Mouse (Mus musculus) intestine, postnatal 0 days (tissue): Measurements from ENCODE around the gene Coro2a. TPM values are rescaled to one million over a fixed set of nuclear protein-coding genes. Genes with fewer than 3 reads are reported as not detected.

ENCODE experiments used
- ATAC-seq: fragments of 200-750 bp; cut with Nextera tagmentation; 2 replicates; pipeline ENCODE4 v1.8.0; 2017; ENCODE audit warnings: mild to moderate bottlenecking, moderate TSS enrichment, moderate library complexity
- H3K27ac ChIP-seq: fragments of 300-500 bp; sonication (generic); 2 replicates; pipeline ENCODE4 v1.5.1; 2014; ENCODE audit warnings: mild to moderate bottlenecking, low read depth, low read length, moderate library complexity
- H3K27me3 ChIP-seq: fragments of 300-500 bp; sonication (generic); replicated peaks from 2 replicates; pipeline ENCODE4 v1.6.1; 2014; ENCODE audit warnings: low read length, mixed read lengths; ENCODE audit not compliant: control insufficient read depth, insufficient read depth
- H3K36me3 ChIP-seq: fragments of 300-500 bp; sonication (generic); 2 replicates; pipeline ENCODE4 v1.6.1; 2014; ENCODE audit warnings: mild to moderate bottlenecking, moderate library complexity; ENCODE audit not compliant: control insufficient read depth, insufficient read depth
- H3K4me1 ChIP-seq: fragments of 300-500 bp; sonication (generic); replicated peaks from 2 replicates; pipeline ENCODE4 v1.6.1; 2014; ENCODE audit warnings: antibody characterized with exemption, low read length, mixed read lengths; ENCODE audit not compliant: control insufficient read depth, insufficient read depth
- H3K4me2 ChIP-seq: fragments of 300-500 bp; sonication (generic); replicated peaks from 2 replicates; pipeline ENCODE4 v1.6.1; 2014; ENCODE audit warnings: low read depth, mild to moderate bottlenecking, moderate library complexity
- H3K4me3 ChIP-seq: fragments of 300-500 bp; sonication (generic); 2 replicates; pipeline ENCODE4 v1.5.1; 2014; ENCODE audit warnings: low read depth, low read length
- H3K9ac ChIP-seq: fragments of 300-500 bp; sonication (generic); 2 replicates; pipeline ENCODE4 v1.6.1; 2014; ENCODE audit warnings: mild to moderate bottlenecking, low read depth, low read length
- H3K9me3 ChIP-seq: fragments of 300-500 bp; sonication (generic); 2 replicates; pipeline ENCODE4 v1.6.1; 2016; ENCODE audit warnings: mixed run types; ENCODE audit not compliant: control insufficient read depth
- CTCF ChIP-seq: sonication (generic); IDR thresholded peaks from 2 replicates; pipeline ENCODE4 v1.5.1; 2016; ENCODE audit warnings: low read depth, mild to moderate bottlenecking, control low read depth, antibody characterized with exemption, moderate library complexity
- WGBS: fragments of 180-500 bp; shearing (Covaris S2); extraction: QIAGEN DNeasy Blood & Tissue Kit; methylation state at CpG from one replicate; pipeline ENCODE4 v1.1.7; 2014; 5-methylcytosine and 5-hydroxymethylcytosine counted together
- polyA plus RNA-seq: library from polyadenylated mRNA; unstranded; fragments of >200 nt; fragmentation: Nextera tagmentation; extraction: Ambion mirVana; gene quantifications from 2 replicates; pipeline ENCODE4 v1.2.1, GENCODE M21; 2015

The Coro2a gene
- polyA plus RNA-seq, 1 experiment from 2014 or later, result 53.0 TPM

DNA sequence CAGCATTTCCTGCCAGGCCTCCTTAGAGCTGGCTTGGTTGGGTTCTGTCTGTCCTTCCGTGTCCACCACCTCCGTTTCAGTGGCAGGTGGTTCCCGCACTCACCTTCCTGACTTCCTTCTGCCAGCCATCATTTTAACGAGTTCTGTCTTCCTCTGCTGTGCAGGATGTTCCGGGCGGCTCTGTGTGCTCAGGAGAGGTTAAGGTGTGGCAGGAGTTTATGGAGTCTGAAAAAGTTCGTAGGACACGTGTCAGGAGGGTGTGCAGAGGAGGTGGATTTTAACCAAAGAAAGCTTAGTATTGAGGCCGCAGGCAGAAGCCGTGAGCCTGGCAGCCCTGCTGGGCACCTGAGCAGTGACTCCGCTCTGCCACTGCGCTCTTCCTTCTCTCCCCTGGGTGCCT is 106.5 kb downstream of the Coro2a start:
- H3K27me3 ChIP-seq, result no peaks in the 10 kb centered on the region
- peak; percentile 82 for ATAC-seq
- peak overlapping the region; percentile 61 for H3K27ac ChIP-seq
- no peak overlapping the region for H3K9ac ChIP-seq
- H3K4me3 ChIP-seq, result no peak overlapping the region
- H3K36me3 ChIP-seq, result peaks cover 43% of the 10 kb centered on the region
- no peaks in the 10 kb centered on the region for H3K9me3 ChIP-seq
- no peak for TF ChIP-seq CTCF
- 32% methylated on average over 12 of the region's 12 CpGs for WGBS
- H3K4me1 ChIP-seq, result peaks cover 3% of the 10 kb centered on the region
- no peak overlapping the region; the same call in 1 of the 2 replicates for H3K4me2 ChIP-seq

- H3K27me3 ChIP-seq, result no peaks in the 10 kb centered on the region
- no peaks in the 10 kb centered on the region for H3K9me3 ChIP-seq
- no peak for TF ChIP-seq CTCF
- H3K9ac ChIP-seq, result no peak overlapping the region
- no peak overlapping the region for H3K27ac ChIP-seq
- H3K4me1 ChIP-seq, result no peaks in the 10 kb centered on the region; the same call in 1 of the 2 replicates
- no peak for ATAC-seq
- WGBS, result 96% methylated on average over 6 of the region's 6 CpGs
- H3K4me3 ChIP-seq, result no peak overlapping the region
- peaks cover 29% of the 10 kb centered on the region; the same call in 1 of the 2 replicates for H3K36me3 ChIP-seq
- H3K4me2 ChIP-seq, result no peak overlapping the region
Measured at GRCm38 (mm10) chr4:46493071-46493470, 108.9 kb downstream of the Coro2a start.

DNA sequence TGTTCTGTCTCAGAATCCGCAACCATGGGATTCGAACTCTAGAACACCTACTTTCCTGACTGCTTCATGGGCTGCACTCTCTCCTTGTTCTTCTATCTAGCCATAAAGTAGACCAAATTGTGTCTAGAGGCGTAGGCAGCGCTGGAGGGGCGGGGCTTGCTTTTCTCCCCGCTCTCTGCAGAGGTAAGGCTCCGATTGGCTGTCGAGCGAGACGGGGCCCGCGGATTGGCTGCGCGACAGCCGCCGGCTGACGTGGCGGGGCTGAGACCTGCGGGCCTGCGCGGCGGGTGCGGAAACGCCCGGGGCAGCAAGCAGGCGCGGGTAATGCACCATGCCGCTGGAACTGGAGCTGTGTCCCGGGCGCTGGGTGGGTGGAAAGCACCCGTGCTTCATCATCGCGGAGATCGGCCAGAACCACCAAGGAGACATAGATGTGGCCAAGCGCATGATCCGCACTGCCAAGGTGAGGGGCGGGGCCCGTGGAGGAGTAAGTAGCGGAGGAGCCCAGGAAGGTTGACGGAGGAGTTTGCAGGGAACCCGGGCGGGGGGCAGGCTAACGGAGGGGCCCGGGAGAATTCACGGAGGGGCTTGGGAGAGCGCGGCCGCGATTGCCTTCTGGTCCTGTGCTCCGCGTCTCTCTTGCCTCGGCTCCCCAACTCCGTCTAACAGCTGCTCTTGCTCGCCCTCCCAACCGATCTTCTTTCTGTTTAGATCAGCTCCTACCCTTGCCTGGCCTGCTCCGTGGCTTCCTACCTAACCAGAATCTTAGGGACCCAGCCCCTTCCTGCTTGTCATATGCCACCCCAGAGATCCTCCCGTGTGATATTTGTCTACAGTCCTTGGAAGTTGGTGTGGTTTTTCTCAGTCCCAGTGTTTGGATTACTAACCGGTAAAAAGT is 112.7 kb downstream of the Coro2a start, which contains the start of gene Nans:
TSS of gene Nans (plus strand) at position 221 of the 898 bp plus-strand sequence.
- H3K4me1 ChIP-seq, result no peaks in the 10 kb centered on the region; the same call in 1 of the 2 replicates
- H3K27ac ChIP-seq, result peak within 1 kb of the TSS; percentile 60
- H3K9ac ChIP-seq, result peak within 1 kb of the TSS; percentile 59
- peaks cover 19% of the 10 kb centered on the region; the same call in 1 of the 2 replicates for H3K36me3 ChIP-seq
- peak within 1 kb of the TSS; percentile 68 for H3K4me3 ChIP-seq
- peak; percentile 95 for ATAC-seq
- under 1% methylated on average over 57 of the region's 58 CpGs for WGBS
- no peaks in the 10 kb centered on the region for H3K27me3 ChIP-seq
- H3K9me3 ChIP-seq, result no peaks in the 10 kb centered on the region
- peak within 1 kb of the TSS; percentile 78 for H3K4me2 ChIP-seq
- TF ChIP-seq CTCF, result 0 out of 2 replicates have a peak, but pooled peaks have one; percentile 7

GRCm38 (mm10) chr4:46487348-46487747 is 114.7 kb downstream of the Coro2a start:
- Histone ChIP-seq H3K36me3 (0 out of 2 replicates have a peak, but pooled peaks cover under 1% of the 10 kb centered on the region), H3K9me3 (no peaks in the 10 kb centered on the region), H3K4me1 (no peaks in the 10 kb centered on the region; the same call in 1 of the 2 replicates), H3K4me2 (no peak overlapping the region), H3K9ac (no peak overlapping the region), H3K27ac (no peak overlapping the region), H3K27me3 (no peaks in the 10 kb centered on the region), H3K4me3 (no peak overlapping the region)
- TF ChIP-seq CTCF, result no peak
- no peak for ATAC-seq
- WGBS, result 90% methylated on average over 5 of the region's 5 CpGs

Other genes starting within 250 kb of the Coro2a start
- gene Trmo, start 212.8 kb downstream of the Coro2a start, polyA plus RNA-seq, result 5.9 and 7.0 TPM in 2 replicates
- 0.21 and 0.22 TPM in 2 replicates for gene Hemgn, start 188.7 kb downstream of the Coro2a start, polyA plus RNA-seq
- gene Anp32b, start 151.3 kb downstream of the Coro2a start, polyA plus RNA-seq, result 98.5 and 105 TPM in 2 replicates
- gene Nans, start 113.0 kb downstream of the Coro2a start, polyA plus RNA-seq, result 67.4 and 81.3 TPM in 2 replicates
- 14.1 and 15.7 TPM in 2 replicates for gene Trim14, start 66.1 kb downstream of the Coro2a start, polyA plus RNA-seq
- gene Tbc1d2, start 48.0 kb upstream of the Coro2a start, polyA plus RNA-seq, result 5.1 and 5.2 TPM in 2 replicates